Mouse (Mus musculus): Measurements from ENCODE around the gene Ugt1a5. TPM values are rescaled to one million over a fixed set of nuclear protein-coding genes. Genes with fewer than 3 reads are reported as not detected.
A peak's percentile ranks its signal among the peaks of the same experiment; 100 is the strongest.
"Not testable (repeated sequence)": the region's sequence is repeated elsewhere in the genome, so short reads cannot be mapped to it uniquely, and the experiment has no call there.

Gene Ugt1a5
- polyA plus RNA-seq, 2 experiments, result 0.11 TPM; not detected in 1

GRCm38 (mm10) chr1:88138145-88138544, 27.7 kb upstream of the Ugt1a5 start:
- no peak overlapping the region for H3K27ac ChIP-seq
- ATAC-seq (ENCODE audit: insufficient read depth) (no peak), DNase-seq (ENCODE audit: low read depth in 3 of 3, low spot score in 3 of 3) (no peak)
- no peak overlapping the region for H3K4me2 ChIP-seq (ENCODE audit: low read depth)
- H3K4me1 ChIP-seq (replicated peaks; ENCODE audit: control insufficient read depth in 2 of 2, insufficient read depth in 2 of 2, low read length in 1 of 2), result peaks cover 0 to 18% of the 10 kb centered on the region in 2 experiments; a peak in 2 of 4 replicates
- H3K27me3 ChIP-seq (ENCODE audit: control insufficient read depth, insufficient read depth, low read length), result no peaks in the 10 kb centered on the region
- no peaks in the 10 kb centered on the region for H3K9me3 ChIP-seq (ENCODE audit: control insufficient read depth, low read length)
- no peak overlapping the region for H3K9ac ChIP-seq (replicated peaks)
- TF ChIP-seq EP300 (IDR thresholded peaks at IDR 0.05; ENCODE audit: low read depth), result no peak
- no peak for TF ChIP-seq CTCF (IDR thresholded peaks at IDR 0.05; ENCODE audit: low read depth)
- H3K36me3 ChIP-seq (replicated peaks; ENCODE audit: control insufficient read depth, insufficient read depth, low read depth), result no peaks in the 10 kb centered on the region
- WGBS (ENCODE audit: insufficient replicate concordance), result 79% methylated on average over 1 of the region's 1 CpGs
- no peak overlapping the region for H3K4me3 ChIP-seq (ENCODE audit: insufficient read depth in 1 of 2, low read depth in 2 of 2, low read length in 2 of 2)

DNA sequence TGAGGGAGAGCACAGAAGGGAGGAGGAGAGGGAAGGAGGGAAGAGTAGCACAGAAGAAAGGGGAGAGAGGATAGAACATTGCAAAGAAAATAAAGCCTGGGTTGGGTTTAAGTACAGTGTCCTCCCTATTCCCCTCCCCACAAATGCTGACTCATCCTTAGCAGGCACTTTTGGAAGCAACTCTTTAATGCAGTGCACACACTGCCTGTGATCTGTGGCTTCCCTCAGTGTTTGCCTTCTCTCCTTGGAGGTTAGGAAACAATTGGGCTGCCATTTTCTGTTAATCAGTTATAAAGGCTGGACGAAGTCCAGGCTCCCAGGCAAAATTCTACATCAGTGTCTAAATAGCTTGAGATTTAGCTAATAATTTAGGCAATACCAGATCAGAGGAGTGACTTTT, 25.3 kb upstream of the Ugt1a5 start:
- H3K36me3 ChIP-seq (replicated peaks; ENCODE audit: control insufficient read depth, insufficient read depth, low read depth); H3K4me3 ChIP-seq (ENCODE audit: insufficient read depth in 1 of 2, low read depth in 2 of 2, low read length in 2 of 2); H3K27me3 ChIP-seq (ENCODE audit: control insufficient read depth, insufficient read depth, low read length); H3K27ac ChIP-seq; H3K9ac ChIP-seq (replicated peaks); H3K9me3 ChIP-seq (ENCODE audit: control insufficient read depth, low read length); H3K4me2 ChIP-seq (ENCODE audit: low read depth): not testable (repeated sequence)
- DNase-seq (ENCODE audit: low read depth in 3 of 3, low spot score in 3 of 3) (peak in 1 of 3 experiments; percentile 4), ATAC-seq (ENCODE audit: insufficient read depth) (peak; percentile 93)
- WGBS (ENCODE audit: insufficient replicate concordance), result 13% methylated on average over 1 of the region's 1 CpGs
- peaks cover 0 to 11% of the 10 kb centered on the region in 2 experiments; a peak in 2 of 4 replicates for H3K4me1 ChIP-seq (replicated peaks; ENCODE audit: control insufficient read depth in 2 of 2, insufficient read depth in 2 of 2, low read length in 1 of 2)

- H3K4me1 ChIP-seq (replicated peaks; ENCODE audit: control insufficient read depth in 2 of 2, insufficient read depth in 2 of 2, low read length in 1 of 2), result peaks cover 0 to 10% of the 10 kb centered on the region in 2 experiments; a peak in 2 of 4 replicates
- ATAC-seq (ENCODE audit: insufficient read depth) (peak; percentile 34; the same call in 1 of the 2 replicates), DNase-seq (ENCODE audit: low read depth in 3 of 3, low spot score in 3 of 3) (peak in 1 of 3 experiments; percentile 14)
- not testable (repeated sequence) for H3K36me3 ChIP-seq (replicated peaks; ENCODE audit: control insufficient read depth, insufficient read depth, low read depth); H3K27ac ChIP-seq; H3K9me3 ChIP-seq (ENCODE audit: control insufficient read depth, low read length); H3K27me3 ChIP-seq (ENCODE audit: control insufficient read depth, insufficient read depth, low read length); H3K4me2 ChIP-seq (ENCODE audit: low read depth); H3K4me3 ChIP-seq (ENCODE audit: insufficient read depth in 1 of 2, low read depth in 2 of 2, low read length in 2 of 2); H3K9ac ChIP-seq (replicated peaks)
- WGBS (ENCODE audit: insufficient replicate concordance), result 5% methylated on average over 4 of the region's 5 CpGs
- TF ChIP-seq CTCF (IDR thresholded peaks at IDR 0.05; ENCODE audit: low read depth), result peak; percentile 68
Observed at GRCm38 (mm10) chr1:88143966-88144675, 21.7 kb upstream of the Ugt1a5 start.

- not testable (repeated sequence) for H3K27me3 ChIP-seq (ENCODE audit: control insufficient read depth, insufficient read depth, low read length); DNase-seq (ENCODE audit: low read depth in 3 of 3, low spot score in 3 of 3); H3K9me3 ChIP-seq (ENCODE audit: control insufficient read depth, low read length); H3K36me3 ChIP-seq (replicated peaks; ENCODE audit: control insufficient read depth, insufficient read depth, low read depth); H3K27ac ChIP-seq; H3K9ac ChIP-seq (replicated peaks); H3K4me3 ChIP-seq (ENCODE audit: insufficient read depth in 1 of 2, low read depth in 2 of 2, low read length in 2 of 2); H3K4me2 ChIP-seq (ENCODE audit: low read depth); ATAC-seq (ENCODE audit: insufficient read depth); H3K4me1 ChIP-seq (replicated peaks; ENCODE audit: control insufficient read depth in 2 of 2, insufficient read depth in 2 of 2, low read length in 1 of 2)
- WGBS (ENCODE audit: insufficient replicate concordance), result 39% methylated on average over 2 of the region's 2 CpGs
- peak; percentile 35 for TF ChIP-seq CTCF (IDR thresholded peaks at IDR 0.05; ENCODE audit: low read depth)
Observed at GRCm38 (mm10) chr1:88145278-88145677, 20.5 kb upstream of the Ugt1a5 start.

GRCm38 (mm10) chr1:88150133-88150532, 15.7 kb upstream of the Ugt1a5 start:
- WGBS (ENCODE audit: insufficient replicate concordance), result 48% methylated on average over 2 of the region's 2 CpGs
- ATAC-seq (ENCODE audit: insufficient read depth), result not testable (repeated sequence)

More at GRCm38 (mm10) chr1:88150133-88150532, 15.7 kb upstream of the Ugt1a5 start:
- H3K27ac ChIP-seq; H3K4me2 ChIP-seq (ENCODE audit: low read depth); H3K9ac ChIP-seq (replicated peaks); H3K9me3 ChIP-seq (ENCODE audit: control insufficient read depth, low read length); H3K4me1 ChIP-seq (replicated peaks; ENCODE audit: control insufficient read depth in 2 of 2, insufficient read depth in 2 of 2, low read length in 1 of 2); DNase-seq (ENCODE audit: low read depth in 3 of 3, low spot score in 3 of 3); H3K27me3 ChIP-seq (ENCODE audit: control insufficient read depth, insufficient read depth, low read length); H3K4me3 ChIP-seq (ENCODE audit: insufficient read depth in 1 of 2, low read depth in 2 of 2, low read length in 2 of 2); H3K36me3 ChIP-seq (replicated peaks; ENCODE audit: control insufficient read depth, insufficient read depth, low read depth): not testable (repeated sequence)
- TF ChIP-seq CTCF (IDR thresholded peaks at IDR 0.05; ENCODE audit: low read depth), result peak; percentile 43

Data from liver, embryonic 14.5 days (tissue).